Mouse (Mus musculus): Measurements from ENCODE around the gene Nalcn. TPM values are rescaled to one million over a fixed set of nuclear protein-coding genes. Genes with fewer than 3 reads are reported as not detected.

Gene Nalcn
- total and polyA plus RNA-seq, 3 experiments, result 0.03 TPM; not detected in 2

GRCm38 (mm10) chr14:123291118-123292007 is 335.6 kb downstream of the Nalcn start:
- TF ChIP-seq ETS1 (IDR thresholded peaks at IDR 0.05; ENCODE audit: low read depth, low read length), result no peak
- TF ChIP-seq GABPA (IDR thresholded peaks at IDR 0.05; ENCODE audit: low read depth, low read length), result no peak
- TF ChIP-seq KAT2A (conservative IDR thresholded peaks at IDR 0.05; ENCODE audit: low read depth, low read length), result no peak
- no peak for TF ChIP-seq MXI1 (IDR thresholded peaks at IDR 0.05; ENCODE audit: low read depth, low read length)
- TF ChIP-seq ZKSCAN1 (IDR thresholded peaks at IDR 0.05; ENCODE audit: low read depth, low read length), result no peak
- Histone ChIP-seq H3K27ac (ENCODE audit: control insufficient read depth, low read depth, low read length) (no peak overlapping the region), H3K4me1 (ENCODE audit: control insufficient read depth in 1 of 2, insufficient read depth in 2 of 2, low read length in 2 of 2) (no peaks in the 10 kb centered on the region)

GRCm38 (mm10) chr14:123282165-123282564 is 344.8 kb downstream of the Nalcn start:
- H3K27ac ChIP-seq (ENCODE audit: control insufficient read depth, low read depth, low read length), result no peak overlapping the region
- H3K27me3 ChIP-seq (ENCODE audit: control insufficient read depth in 1 of 2, insufficient read depth in 2 of 2, low read length in 2 of 2), result no peaks in the 10 kb centered on the region; a peak in 1 of 4 replicates
- DNase-seq (ENCODE audit: low read depth, low spot score), result no peak
- no peak for TF ChIP-seq CHD1 (IDR thresholded peaks at IDR 0.05; ENCODE audit: low read depth, low read length)
- TF ChIP-seq SMC3 (IDR thresholded peaks at IDR 0.05; ENCODE audit: low read depth, low read length), result no peak
- TF ChIP-seq CHD2 (IDR thresholded peaks at IDR 0.05; ENCODE audit: low read length), result no peak
- no peak for TF ChIP-seq NRF1 (IDR thresholded peaks at IDR 0.05; ENCODE audit: insufficient read depth, low read depth, low read length, poor library complexity, severe bottlenecking)
- no peak for TF ChIP-seq CTCF (IDR thresholded peaks at IDR 0.05 in 2 of 3, conservative IDR thresholded peaks at IDR 0.05 in 1 of 3; ENCODE audit: control insufficient read depth in 1 of 3, insufficient read depth in 1 of 3, low read depth in 2 of 3, low read length in 3 of 3, poor library complexity in 1 of 3, severe bottlenecking in 1 of 3)
- TF ChIP-seq E2F4 (IDR thresholded peaks at IDR 0.05; ENCODE audit: borderline replicate concordance, low read depth, low read length), result no peak
- TF ChIP-seq POLR2A (IDR thresholded peaks at IDR 0.05; ENCODE audit: control insufficient read depth in 1 of 2, insufficient read depth in 1 of 2, low read depth in 1 of 2, low read length in 2 of 2, poor library complexity in 1 of 2), result no peak
- no peak for TF ChIP-seq ZKSCAN1 (IDR thresholded peaks at IDR 0.05; ENCODE audit: low read depth, low read length)
- TF ChIP-seq MEF2A (IDR thresholded peaks at IDR 0.05; ENCODE audit: extremely low read depth, insufficient replicate concordance, low read depth, low read length, poor library complexity, severe bottlenecking), result no peak
- TF ChIP-seq GATA1 (IDR thresholded peaks at IDR 0.05; ENCODE audit: low read depth, low read length), result no peak
- no peak for TF ChIP-seq USF2 (IDR thresholded peaks at IDR 0.05; ENCODE audit: borderline replicate concordance in 1 of 2, insufficient read depth in 1 of 2, low read depth in 1 of 2, low read length in 2 of 2)
- no peak for TF ChIP-seq JUND (IDR thresholded peaks at IDR 0.05; ENCODE audit: low read depth, low read length)
- no peak for TF ChIP-seq RAD21 (IDR thresholded peaks at IDR 0.05; ENCODE audit: low read depth, low read length)
- TF ChIP-seq MAZ (IDR thresholded peaks at IDR 0.05; ENCODE audit: low read depth, low read length), result no peak
- TF ChIP-seq TAL1 (IDR thresholded peaks at IDR 0.05; ENCODE audit: low read length), result no peak
- no peaks in the 10 kb centered on the region for H3K79me2 ChIP-seq (ENCODE audit: control insufficient read depth, insufficient read depth, low read length, poor library complexity)
- no peaks in the 10 kb centered on the region for H3K36me3 ChIP-seq (ENCODE audit: control insufficient read depth in 1 of 2, insufficient read depth in 2 of 2, low read length in 2 of 2)
- no peaks in the 10 kb centered on the region for H3K4me1 ChIP-seq (ENCODE audit: control insufficient read depth in 1 of 2, insufficient read depth in 2 of 2, low read length in 2 of 2)
- no peaks in the 10 kb centered on the region for H3K9me3 ChIP-seq (replicated peaks; ENCODE audit: insufficient read depth, low read length)
- no peak overlapping the region for H3K9ac ChIP-seq (ENCODE audit: control insufficient read depth, low read depth, low read length, poor library complexity, severe bottlenecking)
- no peak overlapping the region for H3K4me3 ChIP-seq (ENCODE audit: control insufficient read depth in 1 of 2, insufficient read depth in 1 of 2, low read depth in 2 of 2, low read length in 2 of 2)

More at GRCm38 (mm10) chr14:123291118-123292007, 335.6 kb downstream of the Nalcn start:
- H3K27me3 ChIP-seq (ENCODE audit: control insufficient read depth in 1 of 2, insufficient read depth in 2 of 2, low read length in 2 of 2), result no peaks in the 10 kb centered on the region; a peak in 2 of 4 replicates
- H3K9me3 ChIP-seq (replicated peaks; ENCODE audit: insufficient read depth, low read length), result no peaks in the 10 kb centered on the region
- no peak for DNase-seq (ENCODE audit: low read depth, low spot score)
- H3K79me2 ChIP-seq (ENCODE audit: control insufficient read depth, insufficient read depth, low read length, poor library complexity), result no peaks in the 10 kb centered on the region
- H3K36me3 ChIP-seq (ENCODE audit: control insufficient read depth in 1 of 2, insufficient read depth in 2 of 2, low read length in 2 of 2), result no peaks in the 10 kb centered on the region
- no peak overlapping the region for H3K4me3 ChIP-seq (ENCODE audit: control insufficient read depth in 1 of 2, insufficient read depth in 1 of 2, low read depth in 2 of 2, low read length in 2 of 2)
- H3K9ac ChIP-seq (ENCODE audit: control insufficient read depth, low read depth, low read length, poor library complexity, severe bottlenecking), result no peak overlapping the region
